Mouse (Mus musculus): ENCODE data around the gene Slc35e3.

- no peak for TF ChIP-seq POLR2A (IDR thresholded peaks at IDR 0.05; ENCODE audit: borderline replicate concordance, extremely low read depth, low read depth, low read length)
- TF ChIP-seq CTCF (IDR thresholded peaks at IDR 0.05; ENCODE audit: insufficient read depth, low read length) = no peak
Observed at GRCm38 (mm10) chr10:117712871-117713270, 33.3 kb downstream of the Slc35e3 start.
